Mouse (Mus musculus): Measurements from ENCODE around the gene Robo1. TPM values are rescaled to one million over a fixed set of nuclear protein-coding genes. Genes with fewer than 3 reads are reported as not detected.

Gene Robo1
- polyA plus RNA-seq, 1 experiment from 2014 or later = 83.9 TPM

GRCm38 (mm10) chr16:72633846-72634245, 325.7 kb downstream of the Robo1 start:
- no peaks in the 10 kb centered on the region for H3K4me1 ChIP-seq
- WGBS = 49% methylated on average over 7 of the region's 7 CpGs
- H3K4me3 ChIP-seq = no peak overlapping the region
- ATAC-seq (ENCODE audit: low FRiP score) = no peak
- H3K9me3 ChIP-seq (replicated peaks) = no peaks in the 10 kb centered on the region
- no peaks in the 10 kb centered on the region for H3K36me3 ChIP-seq
- no peak overlapping the region for H3K27ac ChIP-seq
- no peaks in the 10 kb centered on the region for H3K27me3 ChIP-seq
- no peak overlapping the region for H3K9ac ChIP-seq
- no peak overlapping the region for H3K4me2 ChIP-seq (replicated peaks)

DNA sequence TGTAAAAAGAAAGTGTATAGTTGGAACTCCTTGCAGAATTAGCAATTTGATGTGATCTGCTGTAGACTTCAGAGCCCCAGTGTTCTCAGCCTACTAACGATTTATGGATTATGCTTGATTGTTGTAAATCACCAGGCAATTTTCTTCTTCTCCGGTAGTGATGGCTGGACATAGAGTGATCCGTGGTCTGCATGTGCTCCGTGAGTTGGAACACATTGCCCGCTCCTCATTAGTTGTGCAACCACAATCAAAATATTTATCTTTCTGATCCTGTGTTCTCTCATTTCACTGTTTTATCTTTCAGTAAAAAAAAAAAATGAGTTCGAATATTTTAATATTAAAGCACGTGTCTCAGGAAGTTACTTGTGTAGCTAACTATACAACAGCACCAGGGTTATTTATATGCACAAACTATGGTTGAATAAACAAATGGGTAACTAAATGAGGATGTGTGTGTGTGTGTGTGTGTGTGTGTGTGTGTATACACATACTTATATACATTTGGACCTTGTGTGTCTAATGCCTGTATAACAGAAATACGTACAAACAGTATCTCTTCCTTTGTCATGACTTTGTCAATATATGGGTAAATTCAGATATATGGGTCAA, 331.3 kb downstream of the Robo1 start:
- Histone ChIP-seq H3K9ac (no peak overlapping the region), H3K4me1 (no peaks in the 10 kb centered on the region), H3K9me3 (replicated peaks) (no peaks in the 10 kb centered on the region), H3K27ac (no peak overlapping the region), H3K36me3 (no peaks in the 10 kb centered on the region), H3K4me3 (no peak overlapping the region), H3K27me3 (no peaks in the 10 kb centered on the region), H3K4me2 (replicated peaks) (no peak overlapping the region)
- WGBS = 87% methylated on average over 8 of the region's 8 CpGs
- ATAC-seq (ENCODE audit: low FRiP score) = no peak

DNA sequence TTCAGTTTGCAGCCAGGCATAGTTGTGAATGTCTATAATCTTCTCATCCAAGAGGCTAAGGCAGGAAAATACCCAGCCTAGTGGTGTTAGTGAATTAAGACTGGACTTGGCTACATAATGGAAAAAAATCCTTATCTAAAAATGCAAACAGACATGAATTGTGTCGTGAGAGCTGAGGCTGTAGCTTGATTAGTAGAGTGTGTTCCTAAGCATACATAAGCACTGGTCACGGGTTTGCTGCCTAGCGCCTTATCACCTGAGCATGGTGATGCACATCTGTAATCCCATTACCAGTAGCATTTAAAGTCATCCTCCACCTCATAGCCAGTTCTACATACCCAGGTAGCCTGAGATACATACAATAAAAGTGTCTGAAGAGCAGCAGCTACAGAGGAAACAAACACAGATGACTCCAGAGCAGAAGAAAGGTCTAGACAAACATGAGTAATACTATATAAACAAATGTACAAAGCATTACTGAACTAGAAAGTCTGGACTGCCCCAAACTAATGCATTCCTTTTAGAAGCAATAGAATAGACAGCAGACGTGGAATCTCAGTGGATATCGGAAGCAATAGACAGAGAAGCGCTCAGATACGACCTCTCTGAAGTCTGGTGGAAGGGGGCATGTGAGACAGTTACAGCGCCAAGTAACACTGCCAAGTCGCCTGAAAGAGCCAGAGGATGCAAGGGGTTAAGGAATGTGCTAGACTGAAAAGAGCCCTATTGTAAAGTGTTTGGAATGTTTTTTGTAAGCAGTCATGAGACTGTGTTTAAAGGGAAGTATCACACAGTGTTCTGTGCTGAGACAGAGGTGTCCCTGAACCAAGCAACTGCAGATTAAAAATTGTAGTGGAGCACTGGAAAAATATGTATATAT, 333.1 kb downstream of the Robo1 start:
- Histone ChIP-seq H3K36me3 (no peaks in the 10 kb centered on the region), H3K27ac (no peak overlapping the region), H3K4me2 (replicated peaks) (no peak overlapping the region), H3K9me3 (replicated peaks) (no peaks in the 10 kb centered on the region), H3K4me1 (peaks cover 5% of the 10 kb centered on the region; the same call in 1 of the 2 replicates), H3K27me3 (no peaks in the 10 kb centered on the region), H3K9ac (no peak overlapping the region), H3K4me3 (no peak overlapping the region)
- no peak for ATAC-seq (ENCODE audit: low FRiP score)
- WGBS = 67% methylated on average over 9 of the region's 9 CpGs

GRCm38 (mm10) chr16:72645890-72646289, 337.8 kb downstream of the Robo1 start:
- H3K27ac ChIP-seq = 0 out of 2 replicates have a peak overlapping the region, but pooled peaks have one; percentile 52
- H3K9ac ChIP-seq = no peak overlapping the region

GRCm38 (mm10) chr16:72649314-72649713, 341.2 kb downstream of the Robo1 start:
- Histone ChIP-seq H3K27me3 (no peaks in the 10 kb centered on the region), H3K4me3 (no peak overlapping the region), H3K36me3 (no peaks in the 10 kb centered on the region), H3K4me2 (replicated peaks) (no peak overlapping the region), H3K4me1 (peaks cover 13% of the 10 kb centered on the region), H3K9me3 (replicated peaks) (no peaks in the 10 kb centered on the region), H3K9ac (no peak overlapping the region), H3K27ac (no peak overlapping the region)
- WGBS = 39% methylated on average over 4 of the region's 4 CpGs
- peak; percentile 46; the same call in 1 of the 2 replicates for ATAC-seq (ENCODE audit: low FRiP score)

More at GRCm38 (mm10) chr16:72645890-72646289, 337.8 kb downstream of the Robo1 start:
- H3K9me3 ChIP-seq (replicated peaks) = no peaks in the 10 kb centered on the region
- H3K36me3 ChIP-seq = no peaks in the 10 kb centered on the region
- no peaks in the 10 kb centered on the region for H3K27me3 ChIP-seq
- H3K4me2 ChIP-seq (replicated peaks) = peak overlapping the region; percentile 8; the same call in 1 of the 2 replicates
- 46% methylated on average over 8 of the region's 8 CpGs for WGBS
- H3K4me3 ChIP-seq = no peak overlapping the region
- no peak for ATAC-seq (ENCODE audit: low FRiP score)
- peaks cover 13% of the 10 kb centered on the region for H3K4me1 ChIP-seq

- ATAC-seq (ENCODE audit: low FRiP score) = no peak
- Histone ChIP-seq H3K27ac (no peak overlapping the region), H3K4me3 (no peak overlapping the region), H3K27me3 (no peaks in the 10 kb centered on the region), H3K36me3 (no peaks in the 10 kb centered on the region), H3K4me2 (replicated peaks) (no peak overlapping the region), H3K9me3 (replicated peaks) (no peaks in the 10 kb centered on the region), H3K4me1 (peaks cover under 1% of the 10 kb centered on the region; the same call in 1 of the 2 replicates), H3K9ac (no peak overlapping the region)
- 79% methylated on average over 9 of the region's 9 CpGs for WGBS
Observed at GRCm38 (mm10) chr16:72655411-72655810, 347.3 kb downstream of the Robo1 start.

DNA sequence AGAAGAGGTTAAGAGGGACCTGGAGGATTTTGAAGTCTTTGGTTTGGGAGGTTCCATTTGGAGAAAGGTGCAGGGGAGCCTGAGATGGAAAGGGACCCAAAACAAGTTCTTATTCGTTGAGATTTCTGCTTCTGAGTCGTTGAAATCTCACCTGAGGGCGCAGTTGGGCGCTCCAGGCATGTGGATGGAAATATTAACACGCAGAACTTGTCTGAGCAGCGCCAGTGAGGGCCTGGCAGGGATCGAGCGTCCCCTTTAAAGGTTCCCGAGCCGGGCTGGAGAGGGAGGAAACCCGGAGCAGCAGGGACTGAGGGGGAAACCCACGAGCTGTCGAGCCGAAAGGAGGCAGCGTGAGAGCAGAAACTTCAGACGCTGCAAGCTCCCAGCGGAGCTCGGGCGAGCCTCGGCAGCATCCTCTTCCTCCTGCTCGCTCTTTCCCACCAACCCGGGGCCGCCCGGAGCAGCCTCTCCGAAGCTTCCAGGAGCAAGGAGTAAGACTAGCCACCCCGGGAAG, 354.8 kb downstream of the Robo1 start:
- peak; percentile 87 for ATAC-seq (ENCODE audit: low FRiP score)
- Histone ChIP-seq H3K9me3 (replicated peaks) (no peaks in the 10 kb centered on the region), H3K27me3 (no peaks in the 10 kb centered on the region), H3K4me1 (peaks cover 26% of the 10 kb centered on the region), H3K9ac (peak overlapping the region; percentile 83), H3K4me3 (peak overlapping the region; percentile 66), H3K27ac (peak overlapping the region; percentile 88), H3K4me2 (replicated peaks) (peak overlapping the region; percentile 68), H3K36me3 (no peaks in the 10 kb centered on the region)
- WGBS = 0% methylated on average over 26 of the region's 26 CpGs

DNA sequence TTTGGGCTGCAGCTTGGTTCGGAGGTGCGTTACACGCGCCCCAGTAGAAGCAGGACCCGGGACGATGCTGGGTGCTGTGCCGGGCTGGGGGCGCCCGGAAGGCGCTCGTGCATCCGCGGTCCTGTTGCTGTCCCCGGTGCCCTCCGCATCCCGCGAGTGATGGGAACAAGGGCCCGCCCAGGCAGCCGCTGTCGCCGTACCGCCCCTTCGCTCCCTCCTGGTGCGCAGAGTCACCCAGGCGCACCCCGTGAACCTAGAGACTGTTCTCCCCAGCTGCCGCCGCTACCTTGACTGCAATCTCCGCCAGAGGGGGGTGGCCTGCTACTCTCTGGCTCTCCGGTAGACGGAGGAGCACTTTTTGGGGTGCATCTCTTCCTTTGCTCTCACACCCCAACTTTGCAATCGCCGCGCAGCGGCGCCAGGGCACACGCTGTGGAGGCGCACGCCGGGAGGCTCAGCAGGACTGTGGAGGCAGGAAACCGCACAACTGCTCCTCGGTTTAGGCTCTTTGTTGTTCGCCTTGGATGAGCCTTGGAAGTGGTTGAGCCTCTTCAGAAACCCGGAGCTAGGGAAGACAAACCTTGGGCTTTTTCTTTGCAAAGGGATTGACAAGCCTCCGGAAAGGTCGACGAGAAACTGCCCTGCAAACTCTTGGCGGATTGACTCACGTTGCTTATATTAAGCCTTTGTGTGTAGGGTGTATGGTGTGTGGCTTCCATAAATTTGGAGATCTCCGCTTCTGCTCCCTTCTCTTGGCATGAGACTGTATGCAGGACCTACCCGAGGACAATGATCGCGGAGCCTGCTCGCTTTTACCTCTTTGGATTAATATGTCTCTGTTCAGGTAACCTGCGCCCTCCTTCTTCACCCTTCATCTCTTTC, 355.5 kb downstream of the Robo1 start:
- Histone ChIP-seq H3K27ac (peak overlapping the region; percentile 88), H3K4me1 (peaks cover 26% of the 10 kb centered on the region), H3K4me2 (replicated peaks) (peak overlapping the region; percentile 68), H3K27me3 (no peaks in the 10 kb centered on the region), H3K9me3 (replicated peaks) (no peaks in the 10 kb centered on the region), H3K36me3 (no peaks in the 10 kb centered on the region), H3K9ac (peak overlapping the region; percentile 83), H3K4me3 (peak overlapping the region; percentile 66)
- ATAC-seq (ENCODE audit: low FRiP score) = peak; percentile 86
- under 1% methylated on average over 49 of the region's 55 CpGs for WGBS

GRCm38 (mm10) chr16:72664233-72664613, 356.1 kb downstream of the Robo1 start:
- ATAC-seq (ENCODE audit: low FRiP score) = peak; percentile 2; the same call in 1 of the 2 replicates
- peak overlapping the region; percentile 68 for H3K4me2 ChIP-seq (replicated peaks)
- peak overlapping the region; percentile 83 for H3K9ac ChIP-seq
- no peaks in the 10 kb centered on the region for H3K9me3 ChIP-seq (replicated peaks)
- no peaks in the 10 kb centered on the region for H3K36me3 ChIP-seq
- H3K4me1 ChIP-seq = peaks cover 28% of the 10 kb centered on the region
- 1% methylated on average over 12 of the region's 12 CpGs for WGBS
- peak overlapping the region; percentile 66 for H3K4me3 ChIP-seq
- peak overlapping the region; percentile 88; the same call in 1 of the 2 replicates for H3K27ac ChIP-seq
- H3K27me3 ChIP-seq = no peaks in the 10 kb centered on the region

GRCm38 (mm10) chr16:72664806-72665205, 356.7 kb downstream of the Robo1 start:
- Histone ChIP-seq H3K4me1 (peaks cover 32% of the 10 kb centered on the region), H3K27me3 (no peaks in the 10 kb centered on the region), H3K9me3 (replicated peaks) (no peaks in the 10 kb centered on the region), H3K9ac (peak overlapping the region; percentile 83), H3K4me2 (replicated peaks) (peak overlapping the region; percentile 68), H3K27ac (no peak overlapping the region), H3K4me3 (peak overlapping the region; percentile 66), H3K36me3 (no peaks in the 10 kb centered on the region)
- WGBS = 12% methylated on average over 4 of the region's 4 CpGs
- no peak for ATAC-seq (ENCODE audit: low FRiP score)

- Histone ChIP-seq H3K27me3 (no peaks in the 10 kb centered on the region), H3K36me3 (no peaks in the 10 kb centered on the region), H3K4me1 (peaks cover 38% of the 10 kb centered on the region), H3K9me3 (replicated peaks) (no peaks in the 10 kb centered on the region), H3K27ac (no peak overlapping the region), H3K4me2 (replicated peaks) (peak overlapping the region; percentile 68), H3K4me3 (peak overlapping the region; percentile 66), H3K9ac (peak overlapping the region; percentile 57)
- no peak for ATAC-seq (ENCODE audit: low FRiP score)
- WGBS = 33% methylated on average over 5 of the region's 5 CpGs
Observed at GRCm38 (mm10) chr16:72665454-72665853, 357.3 kb downstream of the Robo1 start.
